7 mouse cellular contexts compared by ENCODE assay signal in genomic region chr12:40040067-40040466, GRCm38 (mm10). TPM values are rescaled to one million over a fixed set of nuclear protein-coding genes. Genes with fewer than 3 reads are reported as not detected.
A peak's percentile ranks its signal among the peaks of the same experiment; 100 is the strongest.
DNase-seq lines count a peak whose midpoint lies in the region; ATAC-seq and TF ChIP-seq lines count a peak whose summit lies in the region.

No protein-coding gene starts in this region.

- peaks cover 2% of the 10 kb centered on the region; the same call in 1 of the 2 replicates for H3K4me1 ChIP-seq in kidney, embryonic 14.5 days (ENCODE audit: control insufficient read depth, insufficient read depth, low read length)
- 0 out of 4 replicates have a peak, but pooled peaks cover 0 to 2% of the 10 kb centered on the region in 2 experiments for H3K4me1 ChIP-seq in ES-E14 (ENCODE audit: control insufficient read depth in 2 of 2, insufficient read depth in 2 of 2, low read length in 2 of 2, poor library complexity in 1 of 2)
- H3K4me1 ChIP-seq in heart, postnatal 0 days (ENCODE audit: control insufficient read depth, insufficient read depth): peaks cover 12% of the 10 kb centered on the region; the same call in 1 of the 2 replicates

- ATAC-seq in kidney, embryonic 14.5 days (ENCODE audit: low FRiP score, low TSS enrichment): no peak
- no peak for ATAC-seq in heart, postnatal 0 days (ENCODE audit: insufficient read depth, low read depth)

- no peaks in the 10 kb centered on the region for H3K9me3 ChIP-seq in kidney, embryonic 14.5 days (ENCODE audit: control insufficient read depth, low read length)
- no peaks in the 10 kb centered on the region for H3K9me3 ChIP-seq in ES-E14 (ENCODE audit: control insufficient read depth, insufficient read depth, low read depth, low read length)
- no peaks in the 10 kb centered on the region for H3K9me3 ChIP-seq in heart, postnatal 0 days (replicated peaks; ENCODE audit: control insufficient read depth, low read length)

- no peak overlapping the region for H3K4me3 ChIP-seq in kidney, embryonic 14.5 days (ENCODE audit: low read length)
- no peak overlapping the region for H3K4me3 ChIP-seq in ES-E14 (ENCODE audit: insufficient read depth in 1 of 2, low read depth in 1 of 2, low read length in 2 of 2, poor library complexity in 1 of 2, severe bottlenecking in 1 of 2)
- no peak overlapping the region for H3K4me3 ChIP-seq in heart, postnatal 0 days (ENCODE audit: low read depth, low read length)

- no peaks in the 10 kb centered on the region for H3K36me3 ChIP-seq in kidney, embryonic 14.5 days (ENCODE audit: control insufficient read depth, insufficient read depth, low read length)
- H3K36me3 ChIP-seq in ES-E14 (ENCODE audit: control insufficient read depth, insufficient read depth, low read length, poor library complexity, severe bottlenecking): no peaks in the 10 kb centered on the region
- no peaks in the 10 kb centered on the region for H3K36me3 ChIP-seq in heart, postnatal 0 days (replicated peaks; ENCODE audit: control insufficient read depth, insufficient read depth, low read length)

- no peak overlapping the region for H3K9ac ChIP-seq in kidney, embryonic 14.5 days (ENCODE audit: low read depth, low read length)
- no peak overlapping the region for H3K9ac ChIP-seq in ES-E14 (ENCODE audit: insufficient read depth, low read depth, low read length, poor library complexity, severe bottlenecking)
- no peak overlapping the region for H3K9ac ChIP-seq in heart, postnatal 0 days (replicated peaks; ENCODE audit: low read depth, low read length)

- H3K27ac ChIP-seq in kidney, embryonic 14.5 days (ENCODE audit: low read depth, low read length): no peak overlapping the region
- no peak overlapping the region for H3K27ac ChIP-seq in ES-E14 (ENCODE audit: insufficient read depth, low read depth, low read length, poor library complexity, severe bottlenecking)
- no peak overlapping the region for H3K27ac ChIP-seq in heart, postnatal 0 days (ENCODE audit: low read depth)

- in situ Hi-C loops in ES-E14 (cut with MboI; ENCODE audit: low sequenced_read_pairs in 2 of 2, unreplicated experiment in 2 of 2): loop anchor here (10.0 to 25.0 kb wide), 3 partner anchors 375 to 525 kb away; no protein-coding TSS in a partner anchor

- H3K27me3 ChIP-seq in kidney, embryonic 14.5 days (ENCODE audit: control insufficient read depth, insufficient read depth, low read length): no peaks in the 10 kb centered on the region
- no peaks in the 10 kb centered on the region for H3K27me3 ChIP-seq in heart, postnatal 0 days (ENCODE audit: control insufficient read depth, insufficient read depth, low read length)

- TF ChIP-seq EP300 in heart, postnatal 0 days (IDR thresholded peaks at IDR 0.05; ENCODE audit: low read depth): no peak

- no peak overlapping the region for H3K4me2 ChIP-seq in kidney, embryonic 14.5 days (replicated peaks; ENCODE audit: low read depth, low read length)
- no peak overlapping the region for H3K4me2 ChIP-seq in heart, postnatal 0 days (ENCODE audit: low read depth, low read length)

- DNase-seq in kidney, postnatal 14 days: peak; percentile 41
- DNase-seq in CD4-positive helper T cell, adult 2 months (ENCODE audit: low read depth, low spot score): peak; percentile 63
- DNase-seq in ES-E14 (ENCODE audit: low read depth, low spot score): no peak
- peak; percentile 46 for DNase-seq in heart, postnatal 0 days (ENCODE audit: low spot score)
- DNase-seq in naive thymus-derived CD4-positive, alpha-beta T cell, adult 2 months (ENCODE audit: low read depth): peak; percentile 74
- DNase-seq in gastrocnemius, postnatal 10 days: no peak

- TF ChIP-seq CTCF in heart, postnatal 0 days (IDR thresholded peaks at IDR 0.05; ENCODE audit: low read depth): peak; percentile 61

TF ChIP-seq in ES-E14, 5 proteins besides CTCF, POLR2A, EP300 and RAD21:
- TF ChIP-seq CHD2 (IDR thresholded peaks at IDR 0.05; ENCODE audit: low read depth, low read length) (no peak), ZC3H11A (IDR thresholded peaks at IDR 0.05; ENCODE audit: borderline replicate concordance, low read depth, low read length) (peak; percentile 96), MAFK (IDR thresholded peaks at IDR 0.05; ENCODE audit: insufficient read depth, low read depth, low read length) (no peak)

RNA-seq across cellular contexts. Expression of gene Arl4a, which starts 2.2 kb away (rescaled TPM):
- 48.1 and 50.2 TPM in 2 replicates for polyA plus RNA-seq in kidney, embryonic 14.5 days (2014; fragmentation: Nextera tagmentation; extraction: Ambion mirVana)
- total RNA-seq in ES-E14 (2012; rRNA removed): 18.5 and 20.2 TPM in 2 replicates
- 5.9 and 15.8 TPM in 2 replicates for total RNA-seq in heart, postnatal 0 days (2014; rRNA removed; ENCODE audit: low replicate concordance)
- polyA plus RNA-seq in heart, postnatal 0 days (2015; fragmentation: Nextera tagmentation; extraction: Ambion mirVana): 33.7 and 35.9 TPM in 2 replicates
- 10 to 100 TPM; 22.0 to 23.3 TPM for total RNA-seq in gastrocnemius, postnatal 10 days (2021)

Comparison
In these comparisons a context has a peak if more than half of its experiments do, and no peak if none do; other contexts are left out.
1. DNase-seq: peak in kidney, postnatal 14 days (single experiment), CD4-positive helper T cell, adult 2 months (single experiment), heart, postnatal 0 days (single experiment) and naive thymus-derived CD4-positive, alpha-beta T cell, adult 2 months (single experiment); none in ES-E14 (single experiment) and gastrocnemius, postnatal 10 days (single experiment).